Mouse (Mus musculus) megakaryocyte-erythroid progenitor cell, adult 5-6 weeks (primary cell): ENCODE measurements around the gene Sv2c. TPM values are rescaled to one million over a fixed set of nuclear protein-coding genes. Genes with fewer than 3 reads are reported as not detected.

ENCODE experiments used
- total RNA-seq, 2 experiments: library from RNA; stranded (forward) in 1 of 2; stranded (reverse) in 1 of 2; fragments of 200-1000, 215-1000 nt in 1 of 2; fragments of >200 nt in 1 of 2; fragmentation: Nextera tagmentation in 1 of 2; gene quantifications; 2 replicates each; pipeline ENCODE4 v1.2.3; 2014 to 2017

Sv2c gene
- total RNA-seq, 2 experiments from 2014 or later = not detected

Other genes with a start within 250 kb of the Sv2c start
- gene Iqgap2, start 240.7 kb downstream of the Sv2c start, total RNA-seq (2014; fragmentation: Nextera tagmentation) = 42.7 and 49.2 TPM in 2 replicates
- gene Iqgap2, start 240.7 kb downstream of the Sv2c start, total RNA-seq (2017) = 91.1 and 135 TPM in 2 replicates
- 4.3 and 7.7 TPM in 2 replicates for gene Gm20075, start 51.2 kb downstream of the Sv2c start, total RNA-seq (2014; fragmentation: Nextera tagmentation)
- gene Gm20075, start 51.2 kb downstream of the Sv2c start, total RNA-seq (2017) = 10.7 and 19.0 TPM in 2 replicates
- not detected in 2 replicates for gene Gm17190, start 50.5 kb downstream of the Sv2c start, total RNA-seq (2014; fragmentation: Nextera tagmentation)
- not detected in 2 replicates for gene Gm17190, start 50.5 kb downstream of the Sv2c start, total RNA-seq (2017)